Mouse (Mus musculus): ENCODE results near the gene Amdhd2.
"Not testable (repeated sequence)": the region's sequence is repeated elsewhere in the genome, so short reads cannot be mapped to it uniquely, and the experiment has no call there.

Amdhd2 gene

GRCm38 (mm10) chr17:24156394-24156793 is 7.2 kb downstream of the Amdhd2 start:
- no peak for DNase-seq (ENCODE audit: low read depth)

GRCm38 (mm10) chr17:24155742-24156141 is 7.8 kb downstream of the Amdhd2 start:
- no peak for DNase-seq (ENCODE audit: low read depth)

GRCm38 (mm10) chr17:24154463-24154862 is 9.1 kb downstream of the Amdhd2 start:
- DNase-seq (ENCODE audit: low read depth) = no peak

- peak; percentile 96 for DNase-seq (ENCODE audit: low read depth)
Observed at GRCm38 (mm10) chr17:24151890-24152563, 11.5 kb downstream of the Amdhd2 start.

- no peak for DNase-seq (ENCODE audit: low read depth)
Observed at GRCm38 (mm10) chr17:24151382-24151781, 12.2 kb downstream of the Amdhd2 start.

DNA sequence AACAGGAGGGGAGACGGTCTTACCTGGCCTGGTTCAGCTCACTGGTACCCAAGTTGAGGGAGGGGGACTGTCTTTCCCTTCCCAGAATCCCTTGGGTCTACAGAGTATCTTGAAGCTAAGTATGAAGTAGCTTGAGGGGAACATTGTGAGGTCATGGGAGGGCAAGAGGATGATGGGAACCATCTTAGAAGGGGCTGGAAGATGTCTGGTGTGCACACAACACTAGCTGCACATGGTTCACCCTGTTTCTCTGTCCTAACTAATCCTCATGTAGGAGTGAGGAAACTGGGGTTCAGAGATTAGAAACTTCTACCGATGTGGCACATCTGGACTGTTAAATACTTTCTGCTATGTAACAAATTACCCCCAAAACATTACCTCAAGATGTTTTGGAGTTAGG is 12.7 kb downstream of the Amdhd2 start, which contains the start of gene Pdpk1:
Pdpk1 (minus strand) TSS at position 101 of the 400 bp plus-strand sequence.
- no peak for DNase-seq (ENCODE audit: low read depth)

DNA sequence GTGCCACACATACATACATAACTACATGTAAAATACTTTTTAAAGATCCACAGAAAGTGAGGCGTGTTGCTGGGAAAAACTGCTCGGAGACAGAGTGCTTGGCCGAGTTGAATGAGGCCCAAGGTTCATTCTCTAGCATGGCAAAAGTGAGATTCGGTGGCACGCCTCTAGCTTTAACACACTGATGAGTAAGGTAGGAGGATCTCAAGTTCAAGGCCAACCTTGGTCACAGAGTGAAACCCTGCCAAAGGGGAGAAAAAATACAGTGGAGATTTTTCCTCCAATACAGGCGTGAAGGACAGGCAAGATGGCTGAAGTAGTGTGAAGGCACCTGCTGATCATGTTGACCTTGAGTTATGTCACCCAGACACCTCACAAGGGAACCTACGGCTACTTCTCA is 14.1 kb downstream of the Amdhd2 start:
- no peak for DNase-seq (ENCODE audit: low read depth)

- DNase-seq (ENCODE audit: low read depth) = no peak
Observed at GRCm38 (mm10) chr17:24142897-24143296, 20.7 kb downstream of the Amdhd2 start.

GRCm38 (mm10) chr17:24141425-24141920 is 22.1 kb downstream of the Amdhd2 start:
- DNase-seq (ENCODE audit: low read depth) = peak; percentile 97

DNA sequence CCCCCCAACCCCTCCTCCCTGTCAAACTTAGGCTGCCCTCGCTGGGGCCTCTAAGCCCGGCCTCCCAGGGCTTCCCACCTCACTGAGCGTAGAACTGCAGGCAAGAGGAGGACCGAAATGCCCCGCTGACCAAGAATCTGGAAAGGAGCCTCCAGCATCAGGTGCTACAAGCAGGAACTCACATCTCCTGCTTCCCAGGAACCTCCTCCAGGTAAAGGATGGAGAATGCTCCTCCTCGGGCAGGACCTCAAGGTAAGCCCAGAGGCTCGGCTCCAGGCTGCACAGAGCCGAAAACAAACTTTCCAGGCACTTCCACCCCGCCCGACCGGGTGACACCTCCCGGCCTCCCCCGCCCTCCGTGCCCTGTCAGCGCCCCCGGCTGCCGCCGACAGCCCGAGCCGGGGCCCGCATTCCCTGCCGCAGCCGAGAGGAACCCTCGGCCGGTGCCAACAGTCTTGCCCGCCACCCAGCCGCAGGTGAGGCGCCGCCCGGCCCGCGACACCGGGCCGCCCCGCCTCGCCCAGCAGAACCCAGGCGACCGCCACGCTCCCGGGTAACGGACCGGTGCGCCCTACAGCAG is 22.6 kb downstream of the Amdhd2 start:
- DNase-seq (ENCODE audit: low read depth) = peak; percentile 53

- DNase-seq (ENCODE audit: low read depth) = no peak
Observed at GRCm38 (mm10) chr17:24139968-24140367, 23.6 kb downstream of the Amdhd2 start.

DNA sequence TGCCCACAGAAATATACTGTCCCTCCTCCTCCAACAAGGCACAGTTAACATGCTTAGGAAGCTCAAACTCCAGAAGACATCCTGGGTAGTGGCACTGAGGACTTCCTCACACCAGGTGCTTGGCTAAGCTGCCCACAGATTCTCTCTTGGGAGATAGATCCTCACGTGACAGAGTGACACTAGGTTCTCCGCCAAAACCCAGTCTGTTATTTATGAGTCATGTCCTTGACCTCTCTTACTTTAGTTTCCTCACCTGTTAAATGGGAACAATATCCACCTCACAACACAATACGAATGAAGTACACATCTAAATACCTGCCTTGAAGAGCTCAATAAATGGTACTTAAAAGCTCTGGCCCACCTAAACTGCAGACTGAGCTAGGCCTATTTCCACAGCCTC is 24.3 kb downstream of the Amdhd2 start:
- DNase-seq (ENCODE audit: low read depth) = no peak

GRCm38 (mm10) chr17:24137226-24137880 is 26.2 kb downstream of the Amdhd2 start:
- DNase-seq (ENCODE audit: low read depth) = no peak

DNA sequence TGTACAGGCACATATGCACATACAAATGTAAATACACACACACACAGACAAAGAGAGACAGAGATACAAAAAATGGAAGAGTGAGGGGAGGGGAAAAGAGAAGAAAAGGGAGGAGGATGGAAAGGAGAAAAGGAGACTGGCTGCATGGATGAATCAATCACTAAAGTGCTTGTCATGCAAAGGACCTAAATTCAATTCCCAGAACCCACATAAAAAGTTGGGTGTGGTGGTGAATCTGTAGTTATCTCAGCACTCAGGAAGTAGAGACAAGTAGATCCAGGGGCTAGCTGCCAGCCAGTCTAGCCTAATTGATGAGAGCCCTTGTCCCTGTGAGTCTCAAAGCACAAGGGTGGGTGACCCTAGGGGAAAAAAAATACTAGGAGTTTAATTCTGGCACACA is 29.5 kb downstream of the Amdhd2 start:
- DNase-seq (ENCODE audit: low read depth) = no peak

DNA sequence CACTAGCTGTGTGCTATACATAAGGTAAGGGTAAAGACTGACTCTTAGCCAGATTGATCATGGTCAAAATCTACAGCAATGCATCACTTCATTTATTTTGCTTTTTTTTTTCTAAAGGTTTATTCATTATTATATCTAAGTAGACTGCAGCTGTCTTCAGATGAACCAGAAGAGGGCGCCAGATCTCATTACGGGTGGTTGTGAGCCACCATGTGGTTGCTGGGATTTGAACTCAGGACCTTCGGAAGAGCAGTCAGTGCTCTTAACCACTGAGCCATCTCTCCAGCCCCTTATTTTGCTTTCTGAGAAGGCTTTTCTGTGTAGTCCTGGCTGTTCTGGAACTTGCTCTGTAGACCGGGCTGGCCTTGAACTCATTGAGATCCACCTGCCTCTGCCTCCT is 30.6 kb downstream of the Amdhd2 start:
- DNase-seq (ENCODE audit: low read depth) = not testable (repeated sequence)

DNA sequence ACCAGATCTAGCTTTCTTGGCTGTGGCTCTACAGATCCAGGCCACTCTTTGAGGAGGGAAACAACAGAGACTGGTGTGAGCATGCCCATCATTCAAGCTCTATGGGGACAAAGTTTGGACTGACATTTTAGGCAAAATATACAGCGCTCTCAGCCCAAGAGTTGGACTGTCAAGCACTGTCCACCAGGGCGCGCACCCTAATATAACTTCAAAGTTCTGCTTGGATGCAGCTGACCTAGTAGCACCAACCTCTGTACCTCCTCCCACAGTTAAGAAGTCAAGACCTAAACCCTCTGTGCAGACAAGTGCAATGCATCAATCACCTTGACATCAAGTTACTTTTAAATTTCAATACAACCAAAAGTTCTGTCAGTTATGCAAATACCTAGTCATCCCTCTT is 32.0 kb downstream of the Amdhd2 start:
- no peak for DNase-seq (ENCODE audit: low read depth)

GRCm38 (mm10) chr17:24129246-24129645 is 34.3 kb downstream of the Amdhd2 start:
- DNase-seq (ENCODE audit: low read depth) = not testable (repeated sequence)

- peak; percentile 60 for DNase-seq (ENCODE audit: low read depth)
Observed at GRCm38 (mm10) chr17:24127592-24127991, 36.0 kb downstream of the Amdhd2 start.

DNA sequence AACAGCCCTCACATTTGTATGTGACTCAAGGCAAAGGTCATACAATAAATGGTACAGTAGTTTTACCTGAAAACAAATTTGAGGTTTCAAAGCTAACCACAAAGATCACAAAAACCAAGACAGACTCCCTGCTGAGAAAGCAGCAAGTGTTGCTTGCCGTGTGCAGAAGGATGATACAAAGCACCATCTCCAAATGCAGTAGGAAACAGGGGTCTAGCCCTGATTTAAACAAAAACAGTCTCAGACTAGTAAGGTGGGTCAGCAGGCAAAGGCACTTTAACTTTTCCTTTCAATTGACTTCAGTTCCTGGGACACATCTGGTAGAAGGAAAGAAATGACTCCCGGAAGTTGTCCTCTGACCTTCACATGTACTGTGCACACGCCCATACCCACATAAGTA is 36.8 kb downstream of the Amdhd2 start:
- DNase-seq (ENCODE audit: low read depth) = no peak

GRCm38 (mm10) chr17:24119446-24119845 is 44.1 kb downstream of the Amdhd2 start:
- peak; percentile 81 for DNase-seq (ENCODE audit: low read depth)

DNA sequence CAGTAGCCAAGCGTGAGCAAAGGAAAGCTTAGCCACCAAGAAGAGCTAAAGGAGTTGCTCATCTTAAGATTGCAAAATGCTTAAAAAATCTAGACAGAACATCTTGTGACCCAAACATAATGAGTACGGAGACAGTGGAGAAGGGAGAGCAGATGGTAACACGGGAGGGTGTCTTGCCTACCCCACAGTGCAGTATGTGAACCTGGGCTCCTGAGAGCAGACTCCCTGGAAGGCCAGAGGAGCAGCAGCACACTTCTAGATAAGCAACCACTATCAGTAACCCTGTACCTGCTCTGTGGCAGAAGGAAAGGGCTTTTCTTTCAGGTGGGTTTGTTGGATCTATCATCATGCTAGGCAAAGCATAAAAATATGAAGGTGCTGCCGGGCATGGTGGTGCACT is 50.5 kb downstream of the Amdhd2 start:
- DNase-seq (ENCODE audit: low read depth) = no peak

DNA sequence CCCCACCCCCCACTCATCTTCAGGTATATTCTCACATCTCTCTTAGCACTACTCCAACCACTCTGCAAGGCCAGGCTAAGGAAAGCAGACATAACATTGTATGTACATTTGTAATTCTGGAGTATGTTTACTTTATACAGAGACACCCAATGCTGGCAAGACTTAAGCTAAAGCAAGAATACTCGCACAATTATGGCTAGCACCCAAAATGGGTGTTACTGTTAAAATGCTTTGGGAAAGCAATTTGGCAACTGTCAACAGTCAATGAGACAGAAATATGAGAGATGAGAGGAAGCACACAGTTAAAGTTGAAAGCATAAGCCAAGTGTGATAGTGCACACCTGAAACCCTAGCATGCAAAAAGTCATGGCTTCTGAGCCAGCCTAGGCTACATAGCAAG is 52.3 kb downstream of the Amdhd2 start:
- DNase-seq (ENCODE audit: low read depth) = no peak

DNA sequence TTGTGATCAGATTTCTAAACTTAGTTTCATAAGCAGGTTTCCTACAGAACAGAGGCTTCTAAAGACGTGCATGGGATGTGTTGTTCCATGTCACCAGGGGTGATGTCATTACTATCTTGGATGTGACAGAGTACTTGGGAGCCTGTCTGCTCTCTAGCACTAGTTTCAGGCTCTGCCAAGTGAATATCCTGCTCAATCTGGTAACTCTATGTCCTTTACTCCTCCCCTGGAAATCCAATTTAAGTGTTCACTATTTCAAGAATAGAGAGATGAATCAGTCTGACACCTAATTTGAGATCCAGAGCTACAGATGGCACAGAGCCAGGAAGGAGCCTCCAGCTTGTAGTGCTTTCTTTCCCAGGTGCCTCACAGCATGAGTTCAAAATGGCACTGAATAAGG is 54.7 kb downstream of the Amdhd2 start:
- no peak for DNase-seq (ENCODE audit: low read depth)
